Mouse (Mus musculus) heart, embryonic 12.5 days (tissue): ENCODE measurements around the gene Exoc3l2. TPM values are rescaled to one million over a fixed set of nuclear protein-coding genes. Genes with fewer than 3 reads are reported as not detected.

Experiments used
- ATAC-seq: fragments of 200-750 bp; cut with Nextera tagmentation; 2 replicates; pipeline ENCODE4 v1.8.0; 2017; ENCODE audit warnings: moderate TSS enrichment, moderate library complexity; ENCODE audit not compliant: insufficient number of reproducible peaks, low FRiP score
- H3K27ac ChIP-seq: fragments of 300-500 bp; sonication (generic); 2 replicates; pipeline ENCODE4 v1.5.1; 2016; ENCODE audit warnings: mild to moderate bottlenecking, moderate library complexity; ENCODE audit not compliant: poor library complexity, severe bottlenecking
- H3K27me3 ChIP-seq: fragments of 300-500 bp; sonication (generic); replicated peaks from 2 replicates; pipeline ENCODE4 v1.6.1; 2016; ENCODE audit warnings: mild to moderate bottlenecking, moderate library complexity
- H3K36me3 ChIP-seq: fragments of 300-500 bp; sonication (generic); 2 replicates; pipeline ENCODE4 v1.6.1; 2016; ENCODE audit warnings: mild to moderate bottlenecking, moderate library complexity
- H3K4me1 ChIP-seq: fragments of 300-500 bp; sonication (generic); replicated peaks from 2 replicates; pipeline ENCODE4 v1.6.1; 2016; ENCODE audit warnings: mild to moderate bottlenecking
- H3K4me2 ChIP-seq: fragments of 300-500 bp; sonication (generic); 2 replicates; pipeline ENCODE4 v1.6.1; 2016; ENCODE audit warnings: mild to moderate bottlenecking, moderate library complexity
- H3K4me3 ChIP-seq: fragments of 300-500 bp; sonication (generic); 2 replicates; pipeline ENCODE4 v1.5.1; 2016; ENCODE audit warnings: mild to moderate bottlenecking
- H3K9ac ChIP-seq: fragments of 300-500 bp; sonication (generic); 2 replicates; pipeline ENCODE4 v1.6.1; 2016; ENCODE audit warnings: mild to moderate bottlenecking, moderate library complexity
- H3K9me3 ChIP-seq: fragments of 300-500 bp; sonication (generic); replicated peaks from 2 replicates; pipeline ENCODE4 v1.6.1; 2016; ENCODE audit warnings: mild to moderate bottlenecking, moderate library complexity
- WGBS: fragments of 180-500 bp; shearing (Covaris S2); methylation state at CpG from one replicate; pipeline ENCODE4 v1.1.7; 2016; 5-methylcytosine and 5-hydroxymethylcytosine counted together
- polyA plus RNA-seq: library from polyadenylated mRNA; unstranded; fragments of >200 nt; fragmentation: Nextera tagmentation; extraction: Ambion mirVana; gene quantifications from 2 replicates; pipeline ENCODE4 v1.2.1, GENCODE M21; 2016

Exoc3l2 gene
- 2.9 and 3.1 TPM in 2 replicates for polyA plus RNA-seq

- H3K4me3 ChIP-seq, result peak within 1 kb of the TSS; percentile 31
- 13% methylated on average over 6 of the region's 6 CpGs for WGBS
- peak within 1 kb of the TSS; percentile 21 for H3K9ac ChIP-seq
- no peaks in the 10 kb centered on the region for H3K36me3 ChIP-seq
- peak within 1 kb of the TSS; percentile 62 for H3K4me2 ChIP-seq
- ATAC-seq, result peak; percentile 37
- no peaks in the 10 kb centered on the region for H3K9me3 ChIP-seq
- H3K4me1 ChIP-seq, result peaks cover 40% of the 10 kb centered on the region
- peak within 1 kb of the TSS; percentile 56; the same call in 1 of the 2 replicates for H3K27ac ChIP-seq
- H3K27me3 ChIP-seq, result peaks cover 17% of the 10 kb centered on the region
These were observed at the start of gene Exoc3l2 for GRCm38 (mm10) chr7:19462884-19463381. TSS of gene Exoc3l2 (plus strand) at chr7:19463331.

DNA sequence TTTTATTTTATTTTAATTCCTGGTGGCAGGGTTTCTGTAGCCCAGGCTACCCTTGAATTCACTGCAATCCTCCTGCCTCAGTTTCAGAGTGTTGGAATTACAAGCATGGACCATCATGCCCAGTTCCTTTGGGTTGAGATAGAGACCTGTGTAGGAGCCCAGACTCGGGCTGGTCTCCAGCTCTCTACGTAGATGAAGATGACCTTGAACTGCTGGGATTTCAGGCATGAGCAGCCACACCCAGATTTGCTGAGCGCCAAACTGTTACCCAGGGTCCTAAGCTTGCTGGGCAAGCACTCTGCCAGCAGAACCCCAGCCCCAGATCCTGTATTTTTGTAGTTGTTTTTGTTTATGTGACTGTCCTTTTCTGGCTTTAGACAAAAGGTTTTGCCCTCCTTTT, 49.6 kb upstream of the Exoc3l2 start:
- peaks cover 35% of the 10 kb centered on the region for H3K4me1 ChIP-seq
- H3K4me2 ChIP-seq, result no peak overlapping the region
- WGBS, result 74% methylated on average over 3 of the region's 3 CpGs
- no peak overlapping the region for H3K27ac ChIP-seq
- H3K9me3 ChIP-seq, result no peaks in the 10 kb centered on the region
- H3K36me3 ChIP-seq, result no peaks in the 10 kb centered on the region
- peaks cover 23% of the 10 kb centered on the region for H3K27me3 ChIP-seq
- H3K9ac ChIP-seq, result no peak overlapping the region
- no peak for ATAC-seq
- no peak overlapping the region for H3K4me3 ChIP-seq

GRCm38 (mm10) chr7:19416590-19416989, 46.5 kb upstream of the Exoc3l2 start:
- WGBS, result 51% methylated on average over 15 of the region's 15 CpGs
- H3K4me2 ChIP-seq, result no peak overlapping the region
- no peak overlapping the region for H3K27ac ChIP-seq
- no peak overlapping the region for H3K4me3 ChIP-seq
- no peaks in the 10 kb centered on the region for H3K9me3 ChIP-seq
- peaks cover 24% of the 10 kb centered on the region for H3K4me1 ChIP-seq
- H3K36me3 ChIP-seq, result no peaks in the 10 kb centered on the region
- H3K27me3 ChIP-seq, result peaks cover 47% of the 10 kb centered on the region
- ATAC-seq, result no peak
- H3K9ac ChIP-seq, result no peak overlapping the region

GRCm38 (mm10) chr7:19420121-19420520, 43.0 kb upstream of the Exoc3l2 start:
- Histone ChIP-seq H3K36me3 (peaks cover 8% of the 10 kb centered on the region), H3K27me3 (peaks cover 42% of the 10 kb centered on the region), H3K27ac (no peak overlapping the region), H3K9me3 (no peaks in the 10 kb centered on the region), H3K4me2 (peak overlapping the region; percentile 50), H3K9ac (no peak overlapping the region), H3K4me3 (peak overlapping the region; percentile 22), H3K4me1 (peaks cover 19% of the 10 kb centered on the region)
- WGBS, result 8% methylated on average over 28 of the region's 28 CpGs
- no peak for ATAC-seq

DNA sequence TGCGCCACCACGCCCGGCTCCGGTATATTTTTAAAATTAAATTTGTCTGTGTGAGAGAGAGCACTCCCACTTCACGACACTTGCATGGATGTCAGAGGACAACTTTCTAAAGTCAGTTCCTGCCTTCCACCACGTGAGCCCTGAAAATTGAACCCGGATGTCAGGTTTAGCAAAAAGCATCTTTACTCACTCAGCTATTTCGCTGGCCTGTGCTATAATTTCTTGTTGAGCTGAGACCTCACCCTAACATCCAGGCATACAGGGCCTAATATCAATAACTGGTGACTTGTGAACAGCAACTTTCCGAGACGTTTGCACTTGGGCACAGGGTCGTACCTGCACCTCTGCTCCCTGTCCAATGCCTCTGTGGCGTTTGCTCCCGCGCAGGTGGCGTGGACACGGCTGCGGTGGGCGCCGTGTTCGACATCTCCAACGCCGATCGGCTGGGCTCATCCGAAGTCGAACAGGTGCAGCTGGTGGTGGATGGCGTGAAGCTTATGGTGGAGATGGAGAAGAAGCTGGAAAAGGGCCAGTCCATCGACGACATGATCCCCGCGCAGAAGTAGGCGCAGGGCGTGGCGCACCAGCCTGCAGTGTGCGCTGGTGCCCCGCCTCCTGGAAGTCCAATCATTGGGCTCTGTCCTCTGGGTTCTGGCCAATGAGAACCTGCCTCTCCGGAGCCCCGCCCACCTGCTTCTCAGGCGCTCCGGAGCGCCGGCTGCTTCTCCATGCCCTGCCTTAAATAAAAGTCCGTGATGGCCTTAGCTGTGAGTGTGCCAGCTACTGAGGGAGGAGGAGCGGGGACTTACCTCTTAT, 42.1 kb upstream of the Exoc3l2 start:
- H3K9me3 ChIP-seq, result no peaks in the 10 kb centered on the region
- H3K4me1 ChIP-seq, result peaks cover 19% of the 10 kb centered on the region
- 12% methylated on average over 43 of the region's 43 CpGs for WGBS
- peak; percentile 92 for ATAC-seq
- no peak overlapping the region for H3K27ac ChIP-seq
- H3K9ac ChIP-seq, result 0 out of 2 replicates have a peak overlapping the region, but pooled peaks have one; percentile 55
- H3K4me2 ChIP-seq, result peak overlapping the region; percentile 85
- peaks cover 17% of the 10 kb centered on the region for H3K36me3 ChIP-seq
- peaks cover 42% of the 10 kb centered on the region for H3K27me3 ChIP-seq
- peak overlapping the region; percentile 50 for H3K4me3 ChIP-seq

GRCm38 (mm10) chr7:19423083-19423482, 40.0 kb upstream of the Exoc3l2 start:
- H3K4me1 ChIP-seq, result peaks cover 15% of the 10 kb centered on the region
- no peak overlapping the region for H3K27ac ChIP-seq
- H3K9ac ChIP-seq, result no peak overlapping the region
- H3K27me3 ChIP-seq, result peaks cover 29% of the 10 kb centered on the region
- 89% methylated on average over 3 of the region's 3 CpGs for WGBS
- H3K9me3 ChIP-seq, result no peaks in the 10 kb centered on the region
- H3K36me3 ChIP-seq, result peaks cover 38% of the 10 kb centered on the region
- H3K4me2 ChIP-seq, result no peak overlapping the region
- no peak for ATAC-seq
- H3K4me3 ChIP-seq, result no peak overlapping the region

DNA sequence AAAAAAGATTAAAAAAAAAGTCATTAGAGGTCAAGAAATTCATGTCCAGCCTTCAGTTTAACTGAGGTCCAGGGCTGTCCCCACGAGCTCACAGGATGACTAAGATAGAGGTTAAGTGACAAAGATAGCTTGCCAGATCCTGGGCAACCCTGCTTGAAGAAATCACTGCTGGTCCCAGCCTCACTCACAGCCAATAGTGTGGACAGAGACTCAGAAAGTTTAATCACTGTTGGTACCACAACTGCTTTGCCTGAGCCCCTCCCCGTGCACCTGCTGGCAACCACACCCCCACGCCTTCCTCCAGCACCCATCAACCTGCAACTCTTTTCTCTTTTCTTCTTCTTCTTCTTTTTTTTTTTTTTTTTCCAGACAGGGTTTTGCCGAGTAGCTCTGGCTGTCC, 39.1 kb upstream of the Exoc3l2 start:
- 52% methylated on average over 4 of the region's 4 CpGs for WGBS
- H3K27ac ChIP-seq, result no peak overlapping the region

GRCm38 (mm10) chr7:19426349-19426748, 36.8 kb upstream of the Exoc3l2 start:
- no peak for ATAC-seq
- H3K4me2 ChIP-seq, result no peak overlapping the region
- H3K27ac ChIP-seq, result no peak overlapping the region
- H3K27me3 ChIP-seq, result no peaks in the 10 kb centered on the region
- H3K9me3 ChIP-seq, result no peaks in the 10 kb centered on the region
- 70% methylated on average over 6 of the region's 6 CpGs for WGBS
- 0 out of 2 replicates have a peak, but pooled peaks cover 4% of the 10 kb centered on the region for H3K4me1 ChIP-seq
- H3K4me3 ChIP-seq, result no peak overlapping the region
- peaks cover 68% of the 10 kb centered on the region for H3K36me3 ChIP-seq
- no peak overlapping the region for H3K9ac ChIP-seq

More for the DNA sequence above, 39.1 kb upstream of the Exoc3l2 start:
- ATAC-seq, result no peak
- Histone ChIP-seq H3K9ac (no peak overlapping the region), H3K9me3 (no peaks in the 10 kb centered on the region), H3K27me3 (peaks cover 19% of the 10 kb centered on the region), H3K4me3 (no peak overlapping the region), H3K4me1 (peaks cover 15% of the 10 kb centered on the region), H3K4me2 (no peak overlapping the region), H3K36me3 (peaks cover 47% of the 10 kb centered on the region)

GRCm38 (mm10) chr7:19426888-19427287, 36.2 kb upstream of the Exoc3l2 start:
- no peak for ATAC-seq
- Histone ChIP-seq H3K27me3 (no peaks in the 10 kb centered on the region), H3K36me3 (peaks cover 73% of the 10 kb centered on the region), H3K27ac (no peak overlapping the region), H3K9ac (no peak overlapping the region), H3K9me3 (no peaks in the 10 kb centered on the region), H3K4me2 (no peak overlapping the region), H3K4me1 (no peaks in the 10 kb centered on the region), H3K4me3 (no peak overlapping the region)
- 84% methylated on average over 6 of the region's 6 CpGs for WGBS

DNA sequence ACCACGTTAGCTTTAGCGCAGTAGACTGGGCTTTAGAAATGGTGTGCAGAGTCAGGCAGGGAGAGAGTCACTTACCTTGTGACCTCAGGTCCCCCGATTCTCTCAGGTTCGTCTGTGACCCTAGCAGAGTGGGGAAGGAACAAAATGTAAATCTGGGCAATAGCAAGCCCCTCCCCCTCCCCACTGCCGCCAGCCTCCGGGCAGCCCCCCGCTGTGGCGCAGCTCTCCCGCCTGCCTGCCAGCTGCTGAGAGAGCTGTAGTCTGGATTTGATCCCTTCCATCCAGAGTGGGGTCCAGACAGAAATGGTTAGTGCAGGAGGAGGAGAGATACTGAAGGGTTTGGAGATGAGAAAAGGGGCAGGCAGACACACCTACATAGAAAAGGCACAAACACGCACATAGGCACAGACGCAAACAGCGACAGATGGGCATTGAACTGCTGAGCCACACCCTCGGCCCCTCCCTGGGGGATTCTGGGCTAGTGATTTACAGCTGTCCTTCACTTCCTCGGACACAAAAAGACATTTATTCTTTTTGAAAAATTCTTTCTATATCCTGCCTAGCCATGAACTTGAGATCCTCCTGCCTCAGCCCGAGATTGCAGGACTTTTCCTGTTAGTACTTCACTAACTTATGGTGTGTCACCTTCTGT, 35.0 kb upstream of the Exoc3l2 start:
- 76% methylated on average over 15 of the region's 15 CpGs for WGBS
- no peak for ATAC-seq
- Histone ChIP-seq H3K4me3 (no peak overlapping the region), H3K9ac (no peak overlapping the region), H3K4me2 (no peak overlapping the region), H3K27ac (no peak overlapping the region), H3K4me1 (no peaks in the 10 kb centered on the region), H3K9me3 (peaks cover 9% of the 10 kb centered on the region), H3K36me3 (peaks cover 85% of the 10 kb centered on the region), H3K27me3 (no peaks in the 10 kb centered on the region)

DNA sequence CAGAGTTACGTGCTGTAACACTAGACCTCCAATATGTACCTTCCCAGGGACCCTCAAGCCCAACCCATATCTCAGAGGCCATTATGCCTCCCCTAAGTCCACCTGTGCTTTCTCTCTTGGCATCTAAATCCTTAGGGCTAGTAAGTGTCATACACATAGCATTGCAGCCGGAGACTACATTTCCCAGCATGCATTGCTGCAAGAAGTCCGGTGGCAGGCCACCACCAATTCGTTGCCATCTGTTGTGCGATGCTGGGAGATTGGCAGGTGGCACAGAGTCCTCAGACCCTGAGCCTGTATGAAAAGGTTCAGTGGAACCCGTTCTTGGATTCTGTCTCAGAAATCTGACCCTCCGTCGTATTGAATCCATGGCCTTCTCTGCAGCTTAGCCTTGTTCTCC, 33.4 kb upstream of the Exoc3l2 start:
- Histone ChIP-seq H3K9ac (no peak overlapping the region), H3K9me3 (peaks cover 13% of the 10 kb centered on the region), H3K4me2 (no peak overlapping the region), H3K36me3 (peaks cover 97% of the 10 kb centered on the region), H3K4me3 (no peak overlapping the region), H3K27me3 (no peaks in the 10 kb centered on the region), H3K4me1 (no peaks in the 10 kb centered on the region), H3K27ac (no peak overlapping the region)
- WGBS, result 75% methylated on average over 8 of the region's 8 CpGs
- ATAC-seq, result no peak
